Mouse (Mus musculus) neural tube, embryonic 11.5 days (tissue): ENCODE measurements at regions not wholly inside any gene's neighbourhood (a gene's known extent, or its start where the extent isn't known, plus 50 kb on each side); places are given as distances from the start of the nearest gene placed in this dataset.

ENCODE experiments used
- ATAC-seq: fragments of 200-750 bp; cut with Nextera tagmentation; 2 replicates; pipeline ENCODE4 v1.8.0; 2017; ENCODE audit warnings: moderate number of reproducible peaks, mild to moderate bottlenecking, moderate TSS enrichment, moderate library complexity; ENCODE audit not compliant: insufficient read depth, low FRiP score, low TSS enrichment
- DNase-seq: peaks from one replicate; pipeline ENCODE4 v3.0.0-alpha.2; 2015; ENCODE audit warnings: low spot score
- H3K27ac ChIP-seq: fragments of 300-500 bp; sonication (generic); 2 replicates; pipeline ENCODE4 v1.5.1; 2014; ENCODE audit warnings: low read depth, mild to moderate bottlenecking, low read length
- H3K27me3 ChIP-seq: fragments of 300-500 bp; sonication (generic); 2 replicates; pipeline ENCODE4 v1.6.1; 2014; ENCODE audit warnings: mild to moderate bottlenecking, low read length, mixed read lengths; ENCODE audit not compliant: control insufficient read depth, insufficient read depth
- H3K36me3 ChIP-seq: fragments of 300-500 bp; sonication (generic); 2 replicates; pipeline ENCODE4 v1.6.1; 2014; ENCODE audit warnings: mild to moderate bottlenecking, low read length, moderate library complexity, mixed read lengths; ENCODE audit not compliant: control insufficient read depth, insufficient read depth
- H3K4me1 ChIP-seq: fragments of 300-500 bp; sonication (generic); 2 replicates; pipeline ENCODE4 v1.6.1; 2014; ENCODE audit warnings: low read length, mixed read lengths; ENCODE audit not compliant: control insufficient read depth, insufficient read depth
- H3K4me2 ChIP-seq: fragments of 300-500 bp; sonication (generic); 2 replicates; pipeline ENCODE4 v1.6.1; 2014; ENCODE audit warnings: low read depth, mild to moderate bottlenecking, moderate library complexity
- H3K4me3 ChIP-seq: fragments of 300-500 bp; sonication (generic); 2 replicates; pipeline ENCODE4 v1.5.1; 2014; ENCODE audit warnings: low read depth, low read length
- H3K9ac ChIP-seq: fragments of 300-500 bp; sonication (generic); 2 replicates; pipeline ENCODE4 v1.6.1; 2014; ENCODE audit warnings: mild to moderate bottlenecking, low read length
- H3K9me3 ChIP-seq: fragments of 300-500 bp; sonication (generic); 2 replicates; pipeline ENCODE4 v1.6.1; 2016; ENCODE audit warnings: low read length; ENCODE audit not compliant: control insufficient read depth
- WGBS: fragments of 180-500 bp; shearing (Covaris S2); extraction: QIAGEN DNeasy Blood & Tissue Kit; methylation state at CpG from one replicate; pipeline ENCODE4 v1.1.7; 2014; 5-methylcytosine and 5-hydroxymethylcytosine counted together

- Histone ChIP-seq H3K9ac (no peak overlapping the region), H3K27me3 (no peaks in the 10 kb centered on the region), H3K9me3 (no peaks in the 10 kb centered on the region), H3K4me1 (no peaks in the 10 kb centered on the region), H3K27ac (no peak overlapping the region), H3K4me3 (no peak overlapping the region), H3K36me3 (no peaks in the 10 kb centered on the region), H3K4me2 (no peak overlapping the region)
- ATAC-seq (no peak), DNase-seq (no peak)
- 94% methylated on average over 4 of the region's 4 CpGs for whole genome bisulfite sequencing
These were observed 77.2 kb upstream of the Aldh1a3 start for GRCm38 (mm10) chr7:66504519-66504918.

GRCm38 (mm10) chr7:66501425-66501824 lies 74.1 kb upstream of the Aldh1a3 start:
- no peak for ATAC-seq
- no peak overlapping the region for H3K4me3 ChIP-seq
- H3K9me3 ChIP-seq: no peaks in the 10 kb centered on the region
- 75% methylated on average over 6 of the region's 6 CpGs for WGBS
- DNase-seq: no peak
- H3K27me3 ChIP-seq: no peaks in the 10 kb centered on the region
- H3K9ac ChIP-seq: no peak overlapping the region
- H3K4me1 ChIP-seq: no peaks in the 10 kb centered on the region
- H3K27ac ChIP-seq: no peak overlapping the region
- no peak overlapping the region for H3K4me2 ChIP-seq
- H3K36me3 ChIP-seq: no peaks in the 10 kb centered on the region

- H3K36me3 ChIP-seq: no peaks in the 10 kb centered on the region
- no peak overlapping the region for H3K4me3 ChIP-seq
- DNase-seq: no peak
- no peak overlapping the region for H3K27ac ChIP-seq
- H3K9ac ChIP-seq: no peak overlapping the region
- no peaks in the 10 kb centered on the region for H3K4me1 ChIP-seq
- WGBS: 63% methylated on average over 1 of the region's 1 CpGs
- no peak for ATAC-seq
- H3K27me3 ChIP-seq: no peaks in the 10 kb centered on the region
- no peaks in the 10 kb centered on the region for H3K9me3 ChIP-seq
- no peak overlapping the region for H3K4me2 ChIP-seq
These were observed 70.2 kb upstream of the Aldh1a3 start for GRCm38 (mm10) chr7:66497480-66497879.

- H3K27ac ChIP-seq: no peak overlapping the region
- no peaks in the 10 kb centered on the region for H3K27me3 ChIP-seq
- 78% methylated on average over 10 of the region's 10 CpGs for WGBS
- H3K4me2 ChIP-seq: no peak overlapping the region
- DNase-seq (no peak), ATAC-seq (no peak)
- H3K9me3 ChIP-seq: no peaks in the 10 kb centered on the region
- no peak overlapping the region for H3K9ac ChIP-seq
- no peaks in the 10 kb centered on the region for H3K36me3 ChIP-seq
- H3K4me3 ChIP-seq: no peak overlapping the region
- no peaks in the 10 kb centered on the region for H3K4me1 ChIP-seq
These were observed 66.0 kb upstream of the Aldh1a3 start for GRCm38 (mm10) chr7:66493216-66493885.

GRCm38 (mm10) chr7:66492748-66493147 lies 65.4 kb upstream of the Aldh1a3 start:
- Histone ChIP-seq H3K27ac (no peak overlapping the region), H3K4me1 (no peaks in the 10 kb centered on the region), H3K36me3 (no peaks in the 10 kb centered on the region), H3K27me3 (no peaks in the 10 kb centered on the region), H3K4me2 (no peak overlapping the region), H3K9ac (no peak overlapping the region), H3K9me3 (no peaks in the 10 kb centered on the region), H3K4me3 (no peak overlapping the region)
- no peak for DNase-seq
- ATAC-seq: no peak
- 93% methylated on average over 12 of the region's 12 CpGs for WGBS

GRCm38 (mm10) chr7:66491501-66491900 lies 64.2 kb upstream of the Aldh1a3 start:
- Histone ChIP-seq H3K27me3 (no peaks in the 10 kb centered on the region), H3K9ac (no peak overlapping the region), H3K4me2 (no peak overlapping the region), H3K36me3 (no peaks in the 10 kb centered on the region), H3K27ac (no peak overlapping the region), H3K4me1 (no peaks in the 10 kb centered on the region), H3K4me3 (no peak overlapping the region), H3K9me3 (no peaks in the 10 kb centered on the region)
- DNase-seq: no peak
- no peak for ATAC-seq
- 74% methylated on average over 2 of the region's 2 CpGs for WGBS

- H3K4me1 ChIP-seq: no peaks in the 10 kb centered on the region
- no peak for ATAC-seq
- H3K27ac ChIP-seq: no peak overlapping the region
- H3K4me3 ChIP-seq: no peak overlapping the region
- H3K27me3 ChIP-seq: no peaks in the 10 kb centered on the region
- H3K9me3 ChIP-seq: no peaks in the 10 kb centered on the region
- no peaks in the 10 kb centered on the region for H3K36me3 ChIP-seq
- no peak overlapping the region for H3K4me2 ChIP-seq
- no peak overlapping the region for H3K9ac ChIP-seq
- DNase-seq: no peak
- 94% methylated on average over 1 of the region's 1 CpGs for WGBS
These were observed 62.8 kb upstream of the Aldh1a3 start for GRCm38 (mm10) chr7:66490073-66490472.

GRCm38 (mm10) chr7:66487751-66488150 lies 60.4 kb upstream of the Aldh1a3 start:
- Histone ChIP-seq H3K27ac (no peak overlapping the region), H3K4me3 (no peak overlapping the region), H3K36me3 (no peaks in the 10 kb centered on the region), H3K27me3 (no peaks in the 10 kb centered on the region), H3K9me3 (no peaks in the 10 kb centered on the region), H3K9ac (no peak overlapping the region), H3K4me2 (no peak overlapping the region), H3K4me1 (no peaks in the 10 kb centered on the region)
- ATAC-seq (no peak), DNase-seq (no peak)

- Histone ChIP-seq H3K4me3 (no peak overlapping the region), H3K27me3 (no peaks in the 10 kb centered on the region), H3K4me2 (no peak overlapping the region), H3K9ac (no peak overlapping the region), H3K9me3 (no peaks in the 10 kb centered on the region), H3K4me1 (no peaks in the 10 kb centered on the region), H3K27ac (no peak overlapping the region), H3K36me3 (no peaks in the 10 kb centered on the region)
- ATAC-seq (no peak), DNase-seq (no peak)
- WGBS: 25% methylated on average over 4 of the region's 4 CpGs
These were observed 53.1 kb upstream of the Aldh1a3 start for GRCm38 (mm10) chr7:66480446-66480845.
